Mouse (Mus musculus): Measurements from ENCODE around the gene Cabin1.

The Cabin1 gene

GRCm38 (mm10) chr10:75633048-75633447, 131.1 kb downstream of the Cabin1 start:
- no peak for DNase-seq

- DNase-seq: no peak
Measured at GRCm38 (mm10) chr10:75632633-75633032, 131.5 kb downstream of the Cabin1 start.

- no peak for DNase-seq
Measured at GRCm38 (mm10) chr10:75627490-75627889, 136.7 kb downstream of the Cabin1 start.

- DNase-seq: no peak
Measured at GRCm38 (mm10) chr10:75626991-75627390, 137.2 kb downstream of the Cabin1 start.

GRCm38 (mm10) chr10:75625920-75626319, 138.2 kb downstream of the Cabin1 start:
- no peak for DNase-seq

GRCm38 (mm10) chr10:75620818-75621217, 143.3 kb downstream of the Cabin1 start:
- no peak for DNase-seq

GRCm38 (mm10) chr10:75616044-75616443, 148.1 kb downstream of the Cabin1 start:
- DNase-seq: no peak

GRCm38 (mm10) chr10:75610486-75610885, 153.7 kb downstream of the Cabin1 start:
- DNase-seq: no peak

- DNase-seq: no peak
Measured at GRCm38 (mm10) chr10:75608975-75609374, 155.2 kb downstream of the Cabin1 start.

GRCm38 (mm10) chr10:75607253-75607652, 156.9 kb downstream of the Cabin1 start:
- no peak for DNase-seq

GRCm38 (mm10) chr10:75605162-75605846, 158.8 kb downstream of the Cabin1 start:
- no peak for DNase-seq

GRCm38 (mm10) chr10:75600189-75600730, 163.9 kb downstream of the Cabin1 start:
- DNase-seq: no peak

All from right cerebral cortex, postnatal 4 days (tissue).